Mouse (Mus musculus): Measurements from ENCODE around the gene Gsdme. TPM values are rescaled to one million over a fixed set of nuclear protein-coding genes. Genes with fewer than 3 reads are reported as not detected.

Gsdme gene
- 0.57 and 0.70 TPM in 2 replicates for polyA plus RNA-seq (2012; rRNA removed)
- 9.2 and 9.5 TPM in 2 replicates for polyA plus RNA-seq (2014; fragmentation: Nextera tagmentation; extraction: Ambion mirVana)

DNA sequence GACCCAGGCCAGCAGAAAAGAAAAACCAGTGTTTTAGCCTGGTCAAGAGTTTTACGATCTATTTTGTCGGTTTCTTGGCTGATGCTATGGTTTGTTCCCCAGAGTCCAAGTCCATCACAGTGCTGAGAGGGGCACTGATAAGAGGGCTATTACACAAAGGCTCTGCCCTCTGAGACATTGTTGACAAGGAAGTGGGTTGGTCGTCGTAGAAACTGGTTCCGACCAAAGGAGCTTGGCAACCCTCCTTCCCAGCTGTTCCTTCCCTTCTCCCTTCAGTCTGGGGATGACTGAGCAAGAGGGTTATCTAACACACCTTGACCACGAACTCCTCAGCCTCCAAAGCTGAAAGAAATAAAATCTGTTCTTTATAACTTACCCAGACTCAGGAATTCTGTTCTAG is at the start of gene Gsdme:
TSS of gene Gsdme (minus strand) at position 193 of the 400 bp plus-strand sequence.
- Histone ChIP-seq H3K27me3 (ENCODE audit: control insufficient read depth, insufficient read depth, low read length) (peaks cover 4% of the 10 kb centered on the region; the same call in 1 of the 2 replicates), H3K9me3 (ENCODE audit: control insufficient read depth, low read length) (no peaks in the 10 kb centered on the region), H3K36me3 (replicated peaks; ENCODE audit: control insufficient read depth, insufficient read depth, low read depth) (no peaks in the 10 kb centered on the region), H3K4me3 (ENCODE audit: insufficient read depth in 1 of 2, low read depth in 2 of 2, low read length in 2 of 2) (no peak within 1 kb of the TSS), H3K4me2 (ENCODE audit: low read depth) (no peak within 1 kb of the TSS), H3K4me1 (replicated peaks; ENCODE audit: control insufficient read depth in 2 of 2, insufficient read depth in 2 of 2, low read length in 1 of 2) (peaks cover 0 to 6% of the 10 kb centered on the region in 2 experiments; a peak in 2 of 4 replicates), H3K27ac (no peak within 1 kb of the TSS), H3K9ac (replicated peaks) (no peak within 1 kb of the TSS)
- TF ChIP-seq EP300 (IDR thresholded peaks at IDR 0.05; ENCODE audit: low read depth): no peak
- TF ChIP-seq CTCF (IDR thresholded peaks at IDR 0.05; ENCODE audit: low read depth): no peak
- DNase-seq (ENCODE audit: low read depth in 3 of 3, low spot score in 3 of 3) (no peak), ATAC-seq (ENCODE audit: insufficient read depth) (no peak)
- WGBS (ENCODE audit: insufficient replicate concordance): 42% methylated on average over 6 of the region's 6 CpGs

DNA sequence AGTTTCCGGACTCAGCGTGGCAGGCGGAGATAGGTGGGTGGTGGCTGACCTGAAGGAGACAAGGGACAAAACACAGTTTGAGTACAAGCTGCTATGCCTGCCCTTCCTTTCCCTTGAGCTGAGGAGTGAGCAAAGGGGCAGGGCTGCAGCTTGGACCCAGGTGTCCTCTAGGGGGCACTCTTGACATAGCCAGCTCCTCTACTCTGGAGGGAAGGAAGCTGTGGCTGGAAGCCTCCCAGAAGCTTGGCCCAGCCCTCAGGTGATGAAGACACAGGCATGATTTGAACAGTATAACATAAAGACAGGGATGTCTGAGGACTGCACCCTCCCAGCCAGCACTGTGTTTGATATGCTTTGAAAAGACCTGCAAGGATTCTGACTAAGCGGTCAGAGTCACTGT is 49.0 kb upstream of the Gsdme start:
- 37% methylated on average over 4 of the region's 4 CpGs for WGBS (ENCODE audit: insufficient replicate concordance)
- H3K4me3 ChIP-seq (ENCODE audit: insufficient read depth in 1 of 2, low read depth in 2 of 2, low read length in 2 of 2): no peak overlapping the region
- no peak overlapping the region for H3K27ac ChIP-seq
- no peaks in the 10 kb centered on the region for H3K36me3 ChIP-seq (replicated peaks; ENCODE audit: control insufficient read depth, insufficient read depth, low read depth)
- TF ChIP-seq EP300 (IDR thresholded peaks at IDR 0.05; ENCODE audit: low read depth) (no peak), CTCF (IDR thresholded peaks at IDR 0.05; ENCODE audit: low read depth) (peak; percentile 89)
- H3K9me3 ChIP-seq (ENCODE audit: control insufficient read depth, low read length): no peaks in the 10 kb centered on the region
- H3K4me2 ChIP-seq (ENCODE audit: low read depth): no peak overlapping the region
- DNase-seq (ENCODE audit: low read depth in 3 of 3, low spot score in 3 of 3) (peak in 2 of 3 experiments; percentile 24 to 33), ATAC-seq (ENCODE audit: insufficient read depth) (no peak)
- no peaks in the 10 kb centered on the region for H3K27me3 ChIP-seq (ENCODE audit: control insufficient read depth, insufficient read depth, low read length)
- H3K4me1 ChIP-seq (replicated peaks; ENCODE audit: control insufficient read depth in 2 of 2, insufficient read depth in 2 of 2, low read length in 1 of 2): no peaks in the 10 kb centered on the region
- no peak overlapping the region for H3K9ac ChIP-seq (replicated peaks)

DNA sequence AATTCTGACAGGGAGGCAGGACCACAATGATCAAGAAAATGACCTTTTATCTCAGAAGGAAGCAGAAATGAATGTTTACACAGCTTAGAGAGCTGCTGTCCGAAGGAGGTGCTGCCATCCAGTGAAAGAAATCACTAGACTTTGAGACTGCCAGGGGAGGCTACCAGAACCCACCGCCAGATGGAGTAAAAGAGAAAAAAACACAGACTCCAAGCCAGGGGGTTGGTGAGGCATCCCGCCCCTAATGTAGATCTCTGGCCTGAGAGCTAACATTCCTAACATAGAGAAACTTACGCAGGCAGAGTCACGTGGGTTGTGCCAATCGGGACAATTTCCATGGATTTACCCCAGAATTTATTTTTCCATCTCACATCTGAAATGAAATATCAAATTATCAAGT is 45.4 kb upstream of the Gsdme start:
- no peaks in the 10 kb centered on the region for H3K36me3 ChIP-seq (replicated peaks; ENCODE audit: control insufficient read depth, insufficient read depth, low read depth)
- DNase-seq (ENCODE audit: low read depth in 3 of 3, low spot score in 3 of 3) (no peak), ATAC-seq (ENCODE audit: insufficient read depth) (no peak)
- H3K27me3 ChIP-seq (ENCODE audit: control insufficient read depth, insufficient read depth, low read length): no peaks in the 10 kb centered on the region
- H3K4me1 ChIP-seq (replicated peaks; ENCODE audit: control insufficient read depth in 2 of 2, insufficient read depth in 2 of 2, low read length in 1 of 2): no peaks in the 10 kb centered on the region
- H3K9ac ChIP-seq (replicated peaks): no peak overlapping the region
- no peak overlapping the region for H3K4me3 ChIP-seq (ENCODE audit: insufficient read depth in 1 of 2, low read depth in 2 of 2, low read length in 2 of 2)
- no peak overlapping the region for H3K4me2 ChIP-seq (ENCODE audit: low read depth)
- 49% methylated on average over 6 of the region's 6 CpGs for WGBS (ENCODE audit: insufficient replicate concordance)
- no peak for TF ChIP-seq EP300 (IDR thresholded peaks at IDR 0.05; ENCODE audit: low read depth)
- peak; percentile 37 for TF ChIP-seq CTCF (IDR thresholded peaks at IDR 0.05; ENCODE audit: low read depth)
- no peak overlapping the region for H3K27ac ChIP-seq
- no peaks in the 10 kb centered on the region for H3K9me3 ChIP-seq (ENCODE audit: control insufficient read depth, low read length)

DNA sequence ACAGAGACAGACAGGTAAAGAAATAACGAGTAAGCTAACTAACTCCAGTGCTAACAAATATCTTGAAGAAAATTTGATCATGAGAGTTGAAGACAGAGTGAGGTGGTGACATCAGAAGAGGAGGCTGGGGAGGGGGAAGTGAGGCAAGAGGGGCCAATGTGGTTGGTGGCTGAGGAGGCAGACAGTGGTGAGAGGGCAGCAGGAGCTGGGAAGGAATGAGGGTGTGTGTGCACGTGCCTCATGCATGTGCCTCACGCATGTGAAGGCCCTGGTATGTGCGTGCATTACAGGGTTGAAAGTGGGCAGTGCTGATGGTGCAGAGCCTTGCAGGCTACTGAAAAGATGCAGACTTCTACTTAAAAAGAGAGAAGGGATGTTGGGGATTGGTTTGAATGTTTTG is 43.0 kb upstream of the Gsdme start:
- no peaks in the 10 kb centered on the region for H3K36me3 ChIP-seq (replicated peaks; ENCODE audit: control insufficient read depth, insufficient read depth, low read depth)
- H3K4me1 ChIP-seq (replicated peaks; ENCODE audit: control insufficient read depth in 2 of 2, insufficient read depth in 2 of 2, low read length in 1 of 2): no peaks in the 10 kb centered on the region
- ATAC-seq (ENCODE audit: insufficient read depth) (no peak), DNase-seq (ENCODE audit: low read depth in 3 of 3, low spot score in 3 of 3) (no peak)
- no peaks in the 10 kb centered on the region for H3K27me3 ChIP-seq (ENCODE audit: control insufficient read depth, insufficient read depth, low read length)
- H3K27ac ChIP-seq: no peak overlapping the region
- no peak overlapping the region for H3K9ac ChIP-seq (replicated peaks)
- no peaks in the 10 kb centered on the region for H3K9me3 ChIP-seq (ENCODE audit: control insufficient read depth, low read length)
- TF ChIP-seq EP300 (IDR thresholded peaks at IDR 0.05; ENCODE audit: low read depth) (no peak), CTCF (IDR thresholded peaks at IDR 0.05; ENCODE audit: low read depth) (no peak)
- no peak overlapping the region for H3K4me3 ChIP-seq (ENCODE audit: insufficient read depth in 1 of 2, low read depth in 2 of 2, low read length in 2 of 2)
- H3K4me2 ChIP-seq (ENCODE audit: low read depth): no peak overlapping the region
- WGBS (ENCODE audit: insufficient replicate concordance): 48% methylated on average over 4 of the region's 4 CpGs

DNA sequence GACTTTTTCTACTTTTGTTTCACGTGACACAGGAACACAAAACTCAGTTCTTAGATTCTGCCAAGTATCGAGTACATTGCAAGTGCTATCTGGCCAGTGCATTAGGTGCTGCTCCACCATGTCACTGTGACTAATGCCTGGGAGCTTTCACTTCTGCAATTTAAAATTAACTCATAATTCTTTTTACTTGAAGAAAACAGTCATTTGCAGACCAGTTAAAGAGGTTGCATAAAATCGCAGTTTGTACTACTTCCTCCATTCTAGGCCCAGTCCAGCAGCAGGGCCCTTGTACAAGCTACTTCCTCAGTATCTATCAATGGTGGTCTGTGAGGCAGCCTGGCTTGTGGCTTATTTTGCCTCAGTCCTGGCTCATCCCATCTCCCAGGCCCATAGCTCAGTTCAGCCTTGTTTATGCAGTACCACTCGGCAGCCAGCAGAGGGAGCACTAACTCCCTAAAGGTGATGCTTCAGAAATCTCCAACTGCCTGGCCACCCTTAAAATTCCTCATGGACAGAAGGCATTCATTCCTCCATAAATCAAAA is 41.4 kb upstream of the Gsdme start:
- ATAC-seq (ENCODE audit: insufficient read depth): no peak
- 38% methylated on average over 4 of the region's 4 CpGs for WGBS (ENCODE audit: insufficient replicate concordance)

More for the DNA sequence above, 41.4 kb upstream of the Gsdme start:
- no peak overlapping the region for H3K27ac ChIP-seq
- no peak overlapping the region for H3K9ac ChIP-seq (replicated peaks)
- no peaks in the 10 kb centered on the region for H3K4me1 ChIP-seq (replicated peaks; ENCODE audit: control insufficient read depth in 2 of 2, insufficient read depth in 2 of 2, low read length in 1 of 2)
- no peak overlapping the region for H3K4me3 ChIP-seq (ENCODE audit: insufficient read depth in 1 of 2, low read depth in 2 of 2, low read length in 2 of 2)
- H3K9me3 ChIP-seq (ENCODE audit: control insufficient read depth, low read length): no peaks in the 10 kb centered on the region
- peak in 2 of 3 experiments; percentile 35 to 44 for DNase-seq (ENCODE audit: low read depth in 3 of 3, low spot score in 3 of 3)
- no peaks in the 10 kb centered on the region for H3K27me3 ChIP-seq (ENCODE audit: control insufficient read depth, insufficient read depth, low read length)
- TF ChIP-seq EP300 (IDR thresholded peaks at IDR 0.05; ENCODE audit: low read depth): no peak
- TF ChIP-seq CTCF (IDR thresholded peaks at IDR 0.05; ENCODE audit: low read depth): peak; percentile 94
- no peak overlapping the region for H3K4me2 ChIP-seq (ENCODE audit: low read depth)
- no peaks in the 10 kb centered on the region for H3K36me3 ChIP-seq (replicated peaks; ENCODE audit: control insufficient read depth, insufficient read depth, low read depth)

All from liver, embryonic 14.5 days (tissue).